Mouse (Mus musculus) C2C12 (cell line): ENCODE results near the gene Saal1.

Experiments used
- CEBPB ChIP-seq: IDR thresholded peaks from one replicate; pipeline ENCODE4 v1.6.1; 2011; ENCODE audit warnings: low read depth, mild to moderate bottlenecking, control low read depth, moderate library complexity
- CTCF ChIP-seq: IDR thresholded peaks from one replicate; pipeline ENCODE4 v1.5.1; 2011; ENCODE audit not compliant: control insufficient read depth, insufficient read depth, insufficient read length
- FOSL1 ChIP-seq: IDR thresholded peaks from one replicate; pipeline ENCODE4 v1.8.0; 2011; ENCODE audit warnings: mild to moderate bottlenecking, low read length; ENCODE audit not compliant: poor library complexity, insufficient read depth, severe bottlenecking
- MYOD1 ChIP-seq: IDR thresholded peaks from one replicate; pipeline ENCODE4 v1.6.1; 2011; ENCODE audit warnings: low read depth; ENCODE audit not compliant: control insufficient read depth, insufficient read length
- MYOG ChIP-seq: IDR thresholded peaks from one replicate; pipeline ENCODE4 v1.6.1; 2011; ENCODE audit not compliant: control insufficient read depth, insufficient read length; ENCODE audit errors: extremely low read depth
- USF1 ChIP-seq: IDR thresholded peaks from one replicate; pipeline ENCODE4 v1.6.1; 2011; ENCODE audit warnings: low read depth, mild to moderate bottlenecking, control low read depth, moderate library complexity

GRCm38 (mm10) chr7:46686827-46687226, 23.7 kb downstream of the Saal1 start:
- no peak for TF ChIP-seq CTCF
- no peak for TF ChIP-seq MYOG
- TF ChIP-seq MYOD1 = no peak
- TF ChIP-seq CEBPB = no peak
- TF ChIP-seq USF1 = no peak
- no peak for TF ChIP-seq FOSL1
